31 mouse cellular contexts compared by ENCODE assay signal in genomic region chr17:32766422-32766821, GRCm38 (mm10). TPM values are rescaled to one million over a fixed set of nuclear protein-coding genes. Genes with fewer than 3 reads are reported as not detected.
DNase-seq lines count a peak whose midpoint lies in the region; ATAC-seq lines count a peak whose summit lies in the region.
"Had no signal": no experiment of that assay in that cellular context is flagged by ENCODE, and none has a peak within 500 bp of the region (broad histone marks: within the 10 kb centered on the region; RNA-seq: fewer than 3 reads in every experiment).

No protein-coding gene starts in this region.

- intact Hi-C loops in left cerebral cortex, postnatal 14 days (cut with DNase I), result no loop called here

- no peak overlapping the region for H3K9ac ChIP-seq in midbrain, embryonic 15.5 days
- H3K9ac ChIP-seq: embryonic facial prominence, embryonic 12.5 days; embryonic facial prominence, embryonic 15.5 days; forebrain, embryonic 15.5 days; heart, embryonic 13.5 days; hindbrain, embryonic 14.5 days had no signal

- no peaks in the 10 kb centered on the region for H3K4me1 ChIP-seq in midbrain, embryonic 15.5 days
- H3K4me1 ChIP-seq: embryonic facial prominence, embryonic 12.5 days; embryonic facial prominence, embryonic 15.5 days; forebrain, embryonic 15.5 days; heart, embryonic 10.5 days; heart, embryonic 13.5 days had no signal

- 100% methylated on average over 2 of the region's 2 CpGs for WGBS in midbrain, embryonic 15.5 days

- no peaks in the 10 kb centered on the region; the same call in 1 of the 2 replicates for H3K9me3 ChIP-seq in midbrain, embryonic 15.5 days
- H3K9me3 ChIP-seq: forebrain, embryonic 15.5 days; heart, embryonic 10.5 days; heart, embryonic 13.5 days had no signal

- H3K27ac ChIP-seq in midbrain, embryonic 15.5 days, result no peak overlapping the region
- H3K27ac ChIP-seq: embryonic facial prominence, embryonic 12.5 days; embryonic facial prominence, embryonic 15.5 days; forebrain, embryonic 15.5 days; heart, adult 2 months; heart, embryonic 10.5 days; heart, embryonic 13.5 days; hindbrain, embryonic 14.5 days; hindbrain, postnatal 0 days had no signal

- H3K4me2 ChIP-seq in midbrain, embryonic 15.5 days, result no peak overlapping the region
- H3K4me2 ChIP-seq: embryonic facial prominence, embryonic 12.5 days; embryonic facial prominence, embryonic 15.5 days; forebrain, embryonic 15.5 days; heart, embryonic 13.5 days; hindbrain, embryonic 14.5 days had no signal

- H3K36me3 ChIP-seq in midbrain, embryonic 15.5 days (replicated peaks), result peaks cover 53% of the 10 kb centered on the region

- ATAC-seq in midbrain, embryonic 15.5 days (replicated peaks), result no peak
- ATAC-seq: forebrain, embryonic 15.5 days; hindbrain, postnatal 0 days; Patski had no signal

- peak; percentile 20 to 48 for DNase-seq in frontal cortex, adult 2 months (ENCODE audit: extremely low spot score in 1 of 2, low spot score in 1 of 2)
- no peak for DNase-seq in frontal cortex, postnatal 10 days (ENCODE audit: low spot score in 2 of 2)
- DNase-seq in left cerebral cortex, adult 9 months (ENCODE audit: low spot score in 2 of 2), result peak; percentile 10 to 31
- DNase-seq in left cerebral cortex, postnatal 14 days (ENCODE audit: low spot score in 2 of 2), result no peak
- peak; percentile 16 to 27 for DNase-seq in right cerebral cortex, postnatal 36 days (ENCODE audit: low spot score in 2 of 2)
- no peak for DNase-seq in right cerebral cortex, postnatal 14 days
- DNase-seq: adrenal gland, postnatal 10 days; adrenal gland, postnatal 36 days; B cell, adult 2 months; cerebellum, adult 11 months; cerebellum, adult 2 months; cerebellum, adult 9-11 months; cerebellum, postnatal 25 days; gastrocnemius, postnatal 10 days; gastrocnemius, postnatal 36 days; heart, adult 2 months; heart, postnatal 14 days; heart, postnatal 4 days had no signal

- no peaks in the 10 kb centered on the region for H3K27me3 ChIP-seq in midbrain, embryonic 15.5 days (replicated peaks)
- H3K27me3 ChIP-seq: CH12.LX; embryonic facial prominence, embryonic 12.5 days; embryonic facial prominence, embryonic 15.5 days; forebrain, embryonic 15.5 days; heart, embryonic 13.5 days; Patski had no signal

- H3K4me3 ChIP-seq in midbrain, embryonic 15.5 days, result no peak overlapping the region
- H3K4me3 ChIP-seq: embryonic facial prominence, embryonic 12.5 days; embryonic facial prominence, embryonic 15.5 days; forebrain, embryonic 15.5 days; heart, adult 2 months; heart, embryonic 10.5 days; heart, embryonic 13.5 days had no signal

RNA-seq across cellular contexts. Expression of gene Zfp871, which starts 21.7 kb away (rescaled TPM):
- polyA plus RNA-seq in frontal cortex, adult 2 months (2012; rRNA removed), result 30.6 and 31.8 TPM in 2 replicates
- 10 to 100 TPM; 74.4 to 87.0 TPM for total RNA-seq in left cerebral cortex, postnatal 14 days (2021)
- polyA plus RNA-seq in midbrain, embryonic 15.5 days (2015; fragmentation: Nextera tagmentation; extraction: Ambion mirVana), result 48.1 and 48.6 TPM in 2 replicates

RNA-seq across cellular contexts. Expression of gene Zfp811, which starts 43.3 kb away (rescaled TPM):
- polyA plus RNA-seq in frontal cortex, adult 2 months (2012; rRNA removed), result 10.1 and 11.5 TPM in 2 replicates
- 1 to 10 TPM; 8.0 to 8.5 TPM for total RNA-seq in left cerebral cortex, postnatal 14 days (2021)
- 69.5 and 73.5 TPM in 2 replicates for polyA plus RNA-seq in midbrain, embryonic 15.5 days (2015; fragmentation: Nextera tagmentation; extraction: Ambion mirVana)
- total RNA-seq: common myeloid progenitor, adult 5-6 weeks; granulocyte monocyte progenitor cell, adult 5-6 weeks had no signal
- polyA plus RNA-seq: G1E had no signal

Comparison
In these comparisons a context has a peak if more than half of its experiments do, and no peak if none do; other contexts are left out.
1. DNase-seq: peak in frontal cortex, adult 2 months (2 of 2), left cerebral cortex, adult 9 months (2 of 2) and right cerebral cortex, postnatal 36 days (2 of 2); none in frontal cortex, postnatal 10 days (0 of 2), left cerebral cortex, postnatal 14 days (0 of 2) and right cerebral cortex, postnatal 14 days (single experiment).